Mouse (Mus musculus) kidney, postnatal 36 days (tissue): ENCODE measurements around the gene Phf2.
"Not testable (repeated sequence)": the region's sequence is repeated elsewhere in the genome, so short reads cannot be mapped to it uniquely, and the experiment has no call there.

Experiments used
- DNase-seq, 2 experiments: peaks; one replicate each; pipeline ENCODE4 v3.0.0; 2021 to 2022; ENCODE audit warnings: mixed read lengths in 2 of 2

The Phf2 gene

GRCm38 (mm10) chr13:48857246-48857932 is 13.5 kb downstream of the Phf2 start:
- peak; percentile 47 to 52 for DNase-seq

GRCm38 (mm10) chr13:48853947-48854346 is 17.0 kb downstream of the Phf2 start:
- DNase-seq: no peak

- no peak for DNase-seq
These were observed 17.4 kb downstream of the Phf2 start for GRCm38 (mm10) chr13:48853475-48853874.

GRCm38 (mm10) chr13:48852859-48853258 is 18.1 kb downstream of the Phf2 start:
- peak in 1 of 2 experiments; percentile 40 for DNase-seq

GRCm38 (mm10) chr13:48851719-48852118 is 19.2 kb downstream of the Phf2 start:
- no peak for DNase-seq

- DNase-seq: no peak
These were observed 20.1 kb downstream of the Phf2 start for GRCm38 (mm10) chr13:48850771-48851170.

GRCm38 (mm10) chr13:48850326-48850725 is 20.6 kb downstream of the Phf2 start:
- no peak for DNase-seq

GRCm38 (mm10) chr13:48849155-48849554 is 21.8 kb downstream of the Phf2 start:
- peak; percentile 58 to 75 for DNase-seq

- no peak for DNase-seq
These were observed 25.6 kb downstream of the Phf2 start for GRCm38 (mm10) chr13:48845308-48845707.

GRCm38 (mm10) chr13:48843530-48843929 is 27.4 kb downstream of the Phf2 start:
- no peak for DNase-seq

- peak in 1 of 2 experiments; percentile 29 for DNase-seq
These were observed 28.9 kb downstream of the Phf2 start for GRCm38 (mm10) chr13:48841905-48842592.

- DNase-seq: no peak
These were observed 32.6 kb downstream of the Phf2 start for GRCm38 (mm10) chr13:48838284-48838683.

GRCm38 (mm10) chr13:48837537-48837936 is 33.4 kb downstream of the Phf2 start:
- no peak for DNase-seq

- DNase-seq: no peak
These were observed 40.2 kb downstream of the Phf2 start for GRCm38 (mm10) chr13:48830528-48831250.

GRCm38 (mm10) chr13:48829780-48830179 is 41.1 kb downstream of the Phf2 start:
- DNase-seq: no peak

GRCm38 (mm10) chr13:48822871-48823270 is 48.0 kb downstream of the Phf2 start:
- peak; percentile 11 to 40 for DNase-seq

- no peak for DNase-seq
These were observed 48.6 kb downstream of the Phf2 start for GRCm38 (mm10) chr13:48822288-48822687.

- no peak for DNase-seq
These were observed 51.8 kb downstream of the Phf2 start for GRCm38 (mm10) chr13:48819131-48819530.

- no peak for DNase-seq
These were observed 56.5 kb downstream of the Phf2 start for GRCm38 (mm10) chr13:48814406-48814805.

GRCm38 (mm10) chr13:48810991-48811390 is 59.9 kb downstream of the Phf2 start:
- DNase-seq: peak; percentile 41 to 42

GRCm38 (mm10) chr13:48810274-48810823 is 60.6 kb downstream of the Phf2 start:
- DNase-seq: no peak

GRCm38 (mm10) chr13:48809668-48810067 is 61.3 kb downstream of the Phf2 start:
- DNase-seq: not testable (repeated sequence)

- peak; percentile 34 to 75 for DNase-seq
These were observed 63.4 kb downstream of the Phf2 start for GRCm38 (mm10) chr13:48807481-48808031.
